Mouse (Mus musculus): ENCODE data around the gene Pi4kb. TPM values are rescaled to one million over a fixed set of nuclear protein-coding genes. Genes with fewer than 3 reads are reported as not detected.
"Not testable (repeated sequence)": the region's sequence is repeated elsewhere in the genome, so short reads cannot be mapped to it uniquely, and the experiment has no call there.

The Pi4kb gene
- total RNA-seq, 2 experiments from 2014 or later, result 61.8 to 62.9 TPM

DNA sequence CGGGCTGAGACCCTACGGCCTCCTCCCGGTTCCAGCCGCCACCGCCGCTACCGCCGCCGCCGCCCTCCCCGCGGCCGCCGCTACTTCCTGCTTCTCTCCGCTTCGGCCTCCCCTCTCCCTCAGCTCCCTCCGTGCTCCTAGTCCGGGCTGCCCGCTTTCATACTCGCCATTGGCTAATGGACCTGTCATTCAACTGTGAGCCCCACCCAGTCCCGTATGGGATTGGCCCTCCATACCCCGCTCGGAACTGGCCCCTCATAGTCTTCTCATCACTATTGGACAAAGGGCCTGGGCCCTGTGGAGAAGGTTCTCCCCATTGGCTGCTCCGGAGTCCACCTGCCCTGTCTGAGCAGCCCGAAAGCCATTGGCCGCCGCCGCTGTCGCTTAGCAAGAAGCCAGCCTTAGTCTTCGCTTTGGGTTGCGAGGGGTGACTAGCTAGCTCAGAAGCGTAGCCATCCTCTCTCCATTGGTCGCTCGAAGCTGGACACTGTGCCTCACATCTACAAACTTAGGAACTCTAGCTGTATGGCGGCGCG lies 40.9 kb downstream of the Pi4kb start, which contains the start of gene Zfp687:
Zfp687 (minus strand) TSS at position 112 of the 536 bp plus-strand sequence.
- DNase-seq, result peak; percentile 98 to 99

DNA sequence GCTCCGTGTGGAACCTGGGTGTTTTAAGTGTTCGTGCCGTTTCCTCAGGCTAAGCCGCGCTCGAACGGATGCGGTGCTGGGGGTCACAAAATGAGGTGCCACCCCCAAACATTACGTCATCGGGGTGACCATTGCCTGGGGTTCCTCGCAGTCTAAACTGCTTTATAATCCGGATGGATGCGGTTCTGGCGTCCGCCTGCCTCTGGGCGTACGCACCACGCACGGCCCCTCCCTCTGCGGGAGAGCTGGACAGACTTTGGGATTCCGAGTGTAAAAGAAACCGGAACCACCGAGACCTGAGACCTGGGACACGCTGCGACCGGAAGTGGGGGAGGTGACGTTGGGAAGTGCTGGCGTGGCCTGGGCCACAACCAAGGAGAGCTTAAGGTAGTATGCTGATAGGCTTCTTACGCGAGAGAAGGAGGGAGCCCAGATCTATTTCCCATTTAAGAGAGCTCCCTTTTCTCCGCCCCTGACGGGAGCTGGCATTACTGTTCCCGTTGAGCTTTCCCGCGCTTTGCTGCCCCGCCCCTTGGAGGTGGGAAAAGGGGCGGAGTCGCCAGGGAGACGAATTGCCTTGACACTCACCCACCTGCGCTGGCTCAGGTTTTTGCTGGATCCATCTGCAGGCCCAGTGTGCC lies 41.5 kb downstream of the Pi4kb start:
- peak; percentile 95 for DNase-seq

DNA sequence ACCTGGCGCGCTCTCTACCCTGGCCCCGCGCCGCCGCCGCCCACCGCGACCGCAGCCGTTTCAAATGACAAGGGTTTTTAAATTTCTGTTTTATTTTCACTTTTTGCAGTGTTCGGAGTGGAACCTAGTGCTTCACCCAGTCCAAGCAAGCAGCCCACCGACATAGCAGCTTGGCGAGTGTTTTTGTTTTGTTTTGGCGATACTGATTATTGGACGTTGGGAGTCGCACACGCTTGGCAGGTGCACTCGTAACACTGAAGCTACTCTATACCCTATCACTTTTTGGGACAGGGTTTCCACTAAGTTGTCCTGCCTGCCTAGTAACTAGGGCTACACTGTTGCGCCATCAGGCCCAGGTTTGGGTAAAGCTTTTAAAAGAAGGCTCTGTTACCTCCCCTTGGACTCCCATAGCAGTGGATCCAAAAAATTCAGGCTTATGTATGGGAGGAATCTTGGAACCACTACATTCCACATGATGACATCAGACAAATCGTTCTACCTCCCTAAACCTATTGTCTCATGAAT lies 42.1 kb downstream of the Pi4kb start:
- no peak for DNase-seq

DNA sequence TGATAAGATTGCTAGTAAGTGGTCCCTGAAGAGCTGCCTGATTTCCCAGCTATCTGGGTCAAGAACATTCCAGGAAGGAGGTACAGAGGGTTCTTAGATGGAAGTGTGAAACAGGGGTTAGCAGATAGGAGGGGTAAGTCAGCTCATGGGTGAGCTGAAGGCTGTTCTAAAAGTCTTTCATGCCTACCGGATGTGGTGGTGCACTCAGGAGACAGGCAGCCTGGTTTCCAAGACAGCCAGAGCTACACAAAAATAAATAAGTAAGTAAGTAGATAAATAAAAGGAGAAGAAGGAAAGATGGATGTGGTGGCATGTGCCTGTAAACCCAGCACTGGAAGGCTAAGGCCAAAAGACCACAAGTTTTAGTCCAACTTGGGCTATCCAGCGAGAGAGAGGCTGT lies 44.2 kb downstream of the Pi4kb start:
- no peak for DNase-seq

DNA sequence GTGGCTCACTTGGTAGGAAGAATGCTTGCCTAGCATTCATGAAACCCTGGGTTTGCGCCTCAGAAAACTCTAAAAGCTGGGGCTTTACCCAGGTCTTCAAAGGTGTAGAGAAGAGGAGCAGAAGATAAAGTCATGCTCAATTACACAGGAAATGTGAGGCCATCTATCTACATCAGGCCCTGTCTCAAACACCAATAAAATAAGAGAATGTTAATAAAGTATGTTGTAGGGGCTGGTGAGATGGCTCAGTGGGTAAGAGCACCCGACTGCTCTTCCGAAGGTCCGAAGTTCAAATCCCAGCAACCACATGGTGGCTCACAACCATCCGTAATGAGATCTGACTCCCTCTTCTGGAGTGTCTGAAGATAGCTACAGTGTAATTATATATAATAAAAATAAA lies 46.4 kb downstream of the Pi4kb start:
- not testable (repeated sequence) for DNase-seq

DNA sequence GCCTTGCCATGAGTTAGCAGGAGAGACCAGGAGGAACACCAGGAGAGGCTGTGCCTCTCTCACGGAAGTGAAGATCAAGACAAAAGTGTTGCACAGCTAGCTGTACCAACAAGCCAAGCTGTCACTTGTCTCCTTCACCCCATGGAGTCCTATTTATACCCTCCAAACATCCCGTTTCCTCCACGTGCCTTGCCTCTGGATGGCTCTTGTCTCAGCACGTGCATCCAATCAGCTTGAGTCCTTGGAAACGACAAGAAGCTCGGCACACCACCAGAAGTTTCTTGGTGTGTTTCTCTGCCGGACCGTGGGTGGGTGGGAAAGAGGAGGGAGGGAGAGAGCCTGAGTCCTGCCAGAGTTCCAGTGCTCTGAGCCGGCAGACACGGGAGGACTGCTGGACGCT lies 50.0 kb downstream of the Pi4kb start:
- DNase-seq, result peak in 1 of 2 experiments; percentile 35

DNA sequence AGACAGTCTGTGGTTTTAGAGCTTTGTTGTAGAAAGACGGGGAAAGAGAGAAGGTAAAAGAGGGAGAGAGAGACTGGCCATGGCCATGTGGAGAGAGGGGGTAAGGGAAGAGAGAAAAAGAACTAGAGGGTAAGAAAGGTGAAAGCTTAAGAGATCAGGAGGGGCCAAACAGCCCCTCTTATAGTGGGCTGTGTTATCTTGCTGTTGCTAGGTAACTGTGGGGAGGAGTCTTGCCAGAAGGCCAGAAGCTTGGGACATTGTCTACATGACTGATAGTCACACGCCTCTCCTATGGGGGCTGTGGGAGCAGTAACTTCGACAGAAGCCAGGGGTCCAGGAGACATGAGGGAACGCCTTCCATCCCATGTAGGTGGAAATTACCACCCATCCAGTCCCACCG lies 50.7 kb downstream of the Pi4kb start:
- no peak for DNase-seq

DNA sequence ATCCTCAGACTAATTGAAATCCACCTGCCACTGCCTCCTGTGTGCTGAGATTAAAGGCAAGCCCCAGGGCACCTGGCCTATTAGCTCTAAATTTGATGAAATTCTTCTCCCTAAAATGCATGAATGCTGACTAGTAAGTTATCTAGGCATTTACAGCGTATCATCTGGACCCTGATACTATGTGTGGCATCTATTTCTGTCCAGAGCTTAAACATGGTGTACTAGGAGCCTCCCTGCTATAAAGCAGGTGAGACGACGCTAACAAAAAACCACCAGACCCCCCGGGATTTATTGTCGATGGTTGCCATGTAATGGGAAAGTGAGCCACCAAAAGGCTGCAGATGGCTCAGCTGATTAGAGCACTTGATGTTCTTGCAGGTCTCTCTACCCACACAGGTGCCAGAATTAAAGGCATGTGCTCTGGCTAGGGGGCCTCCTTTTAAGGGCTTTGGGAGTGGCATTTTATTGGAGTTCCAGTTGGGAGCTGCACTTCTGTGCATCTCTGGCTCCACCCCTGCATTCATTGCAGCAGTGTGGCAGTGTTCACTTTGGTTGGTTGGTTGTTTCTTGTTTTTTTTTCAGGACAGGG lies 52.6 kb downstream of the Pi4kb start:
- DNase-seq, result no peak

DNA sequence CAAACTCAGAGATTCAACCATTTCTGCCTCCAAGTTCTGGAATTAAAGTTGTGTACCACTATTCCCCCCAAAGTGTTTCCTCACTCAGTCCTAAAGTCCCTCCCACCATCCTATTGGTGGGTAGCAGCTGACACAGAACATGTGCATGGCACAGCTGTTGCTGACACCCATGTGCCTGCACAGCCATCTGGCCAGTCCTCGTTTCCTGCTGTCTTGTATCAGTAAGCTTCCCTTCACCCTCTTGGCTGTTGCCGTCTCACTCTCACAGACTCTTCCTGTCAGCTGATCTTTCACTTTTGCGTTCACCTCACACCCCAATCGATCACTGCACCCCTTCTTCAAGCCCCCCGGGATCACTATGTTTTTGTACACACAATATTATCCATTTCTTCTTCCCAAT lies 53.2 kb downstream of the Pi4kb start:
- no peak for DNase-seq

DNA sequence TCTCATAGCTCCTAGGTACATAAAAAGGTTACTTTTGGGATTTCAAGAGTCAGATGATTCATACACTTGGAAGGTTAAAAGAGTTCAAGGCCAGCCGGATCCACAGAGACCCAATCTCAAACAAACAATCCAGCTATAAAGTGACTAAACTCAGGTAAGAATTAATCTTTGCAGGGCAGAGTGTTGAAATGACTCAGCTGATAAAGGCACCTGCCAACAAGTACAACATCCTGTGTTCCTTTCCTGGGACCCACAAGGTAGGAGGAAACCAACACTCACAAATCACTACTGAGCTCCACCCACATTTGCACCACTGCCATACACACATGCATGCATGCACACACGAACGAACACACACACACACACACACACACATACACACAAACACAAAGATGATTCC lies 54.1 kb downstream of the Pi4kb start:
- DNase-seq, result no peak

DNA sequence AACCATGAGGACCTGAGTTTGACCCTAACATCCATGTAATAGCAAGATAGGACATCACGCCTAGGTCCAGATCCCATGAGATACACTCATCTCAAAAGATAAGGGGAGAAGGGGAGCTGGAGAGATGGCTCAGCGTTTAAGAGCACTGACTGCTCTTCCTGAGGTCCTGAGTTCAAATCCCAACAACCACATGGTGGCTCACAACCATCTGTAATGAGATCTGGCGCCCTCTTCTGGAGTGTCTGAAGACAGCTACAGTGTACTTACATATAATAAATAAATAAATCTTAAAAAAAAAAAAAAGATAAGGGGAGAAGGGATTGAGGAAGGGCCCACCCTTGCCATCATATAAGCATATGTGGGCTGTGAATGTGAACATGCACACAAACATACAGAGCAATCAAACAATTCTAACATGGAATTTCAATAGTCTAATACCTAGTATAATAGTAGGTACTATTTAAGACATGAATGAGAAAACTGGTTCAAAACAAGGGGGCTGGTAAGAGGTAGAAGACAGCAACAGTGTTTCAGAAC lies 54.8 kb downstream of the Pi4kb start:
- DNase-seq, result not testable (repeated sequence)

DNA sequence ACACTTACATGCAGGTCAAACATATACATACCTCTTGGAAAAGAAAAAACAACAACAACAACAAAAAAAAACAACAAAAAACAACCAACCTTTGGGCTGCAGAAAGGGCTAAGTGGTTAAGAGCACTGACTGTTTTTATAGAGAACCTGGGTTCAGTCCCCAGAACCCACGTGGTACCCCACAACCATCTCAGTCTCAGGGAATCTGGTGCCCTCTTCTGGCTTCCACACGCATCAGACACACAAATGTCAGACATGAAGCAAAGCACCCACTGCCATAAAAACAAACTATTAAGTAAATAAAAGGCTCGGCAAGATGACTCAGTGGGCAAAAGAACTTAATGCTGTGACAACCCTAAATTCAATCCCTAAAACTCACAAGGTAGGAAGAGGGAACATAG lies 55.4 kb downstream of the Pi4kb start:
- DNase-seq, result no peak

DNA sequence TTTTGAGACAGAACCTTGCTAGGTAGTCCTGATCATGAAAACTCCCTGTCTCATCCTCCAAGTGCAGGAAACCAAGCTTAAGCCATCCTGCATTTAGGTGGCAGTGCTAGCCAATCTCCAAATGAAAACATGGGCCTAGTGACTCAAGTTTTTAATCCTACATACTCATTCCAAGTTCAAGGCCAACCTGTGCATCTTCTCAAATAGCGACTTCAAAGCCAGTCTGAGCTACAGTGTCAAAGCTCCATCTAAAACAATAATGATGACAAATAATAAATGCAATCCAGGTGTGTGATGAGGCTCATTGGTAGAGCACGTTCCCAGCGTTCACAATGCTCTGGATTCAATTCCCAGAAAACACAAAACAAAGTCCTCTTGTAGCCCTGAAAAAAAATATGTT lies 67.1 kb downstream of the Pi4kb start:
- DNase-seq, result no peak

DNA sequence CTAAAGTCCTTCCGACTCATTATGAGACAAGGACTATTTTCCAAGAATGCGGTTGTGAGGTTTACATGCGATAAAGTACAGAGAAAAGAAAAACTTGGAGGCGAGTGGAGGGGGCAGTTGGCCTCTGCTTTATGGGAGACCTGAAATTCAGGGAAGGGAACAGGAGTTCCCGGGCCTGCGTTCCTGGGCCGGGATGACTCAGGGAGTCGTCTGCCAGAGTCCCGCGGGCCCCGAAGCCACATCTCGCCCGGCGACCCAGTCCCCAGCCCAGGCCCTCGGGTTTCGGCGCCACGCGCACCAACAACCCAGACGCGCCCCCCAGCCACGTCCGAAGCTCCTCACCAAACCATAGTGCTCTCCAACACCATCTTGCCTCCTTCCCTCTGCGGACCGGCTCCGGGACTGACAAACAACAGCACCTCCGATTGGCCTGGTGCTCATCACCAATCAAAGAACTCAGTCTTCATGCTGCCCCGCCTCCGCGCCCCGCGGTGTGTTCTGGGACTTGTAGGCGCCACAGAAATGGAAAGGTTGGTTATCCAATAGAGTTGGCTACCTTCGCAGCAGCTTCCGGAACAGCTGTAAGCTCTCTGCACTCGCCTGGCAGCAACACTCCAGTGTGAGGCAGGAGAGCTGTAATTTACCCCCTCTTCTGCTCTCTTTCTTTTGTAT lies 67.8 kb downstream of the Pi4kb start, which contains the start of gene Psmd4:
Psmd4 (minus strand) TSS at position 449 of the 672 bp plus-strand sequence.
- peak; percentile 98 for DNase-seq

DNA sequence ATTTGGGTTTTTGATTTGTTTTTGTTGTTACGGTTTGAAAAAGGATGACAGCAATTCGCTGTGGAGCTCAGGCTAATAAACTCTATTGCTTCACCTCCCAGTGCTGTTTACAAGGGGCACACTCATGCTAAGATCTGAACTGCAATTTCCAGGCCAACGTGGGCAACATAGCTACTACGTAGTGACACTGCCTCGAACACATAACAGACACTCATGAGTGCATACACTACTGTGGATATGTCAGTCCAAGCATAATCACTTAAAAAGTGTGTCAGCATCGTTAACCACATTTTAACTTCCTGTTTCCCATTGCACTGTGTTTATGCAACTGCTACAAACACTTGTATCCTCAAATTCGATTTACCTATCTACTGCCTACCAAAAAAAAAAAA lies 68.3 kb downstream of the Pi4kb start:
- DNase-seq, result no peak

DNA sequence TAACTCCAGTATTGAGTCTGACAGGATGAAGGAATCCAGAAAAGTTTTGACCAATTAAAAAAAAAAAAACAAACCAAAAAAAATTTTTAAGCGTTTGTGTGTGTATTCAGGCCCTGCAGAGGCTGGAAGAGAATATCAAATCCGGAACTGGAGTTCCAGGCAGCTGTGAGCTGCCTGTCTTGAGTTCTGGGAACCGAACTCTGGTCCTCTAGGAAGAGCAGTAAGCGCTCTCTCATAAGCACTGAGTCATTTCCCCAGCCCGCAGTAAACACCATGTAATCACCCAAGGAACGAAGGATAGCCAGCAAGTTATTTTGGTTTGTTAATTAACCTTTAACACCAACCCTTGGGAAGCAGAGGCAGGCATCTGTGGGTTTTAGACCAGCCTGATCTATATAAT lies 68.7 kb downstream of the Pi4kb start:
- no peak for DNase-seq

DNA sequence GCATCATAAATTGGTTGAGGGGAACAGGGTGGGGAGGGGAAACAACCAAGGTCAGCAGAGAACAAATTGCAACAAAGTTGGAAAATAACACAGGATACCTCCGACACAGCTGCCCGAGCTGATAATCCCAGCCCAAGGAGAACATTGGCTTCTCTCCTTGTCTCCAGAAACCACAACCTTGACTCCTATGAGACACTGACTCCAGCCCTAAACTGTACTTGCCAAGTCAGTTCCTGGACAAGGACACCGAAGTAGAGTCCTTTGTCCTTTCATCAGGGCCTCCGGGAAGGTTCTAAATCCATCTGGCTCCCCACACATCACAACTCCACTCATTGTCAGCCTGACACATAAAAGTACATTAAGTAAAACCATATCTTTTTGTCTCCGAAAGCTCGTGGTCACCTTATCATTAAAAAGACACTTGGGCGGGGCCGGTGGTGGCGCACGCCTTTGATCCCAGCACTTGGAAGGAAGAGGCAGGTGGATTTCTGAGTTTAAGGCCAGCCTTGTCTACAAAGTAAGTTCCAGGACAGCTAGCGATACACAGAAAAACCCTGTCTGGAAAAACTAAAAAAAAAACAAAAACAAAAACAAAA lies 72.0 kb downstream of the Pi4kb start:
- DNase-seq, result peak; percentile 54 to 67

DNA sequence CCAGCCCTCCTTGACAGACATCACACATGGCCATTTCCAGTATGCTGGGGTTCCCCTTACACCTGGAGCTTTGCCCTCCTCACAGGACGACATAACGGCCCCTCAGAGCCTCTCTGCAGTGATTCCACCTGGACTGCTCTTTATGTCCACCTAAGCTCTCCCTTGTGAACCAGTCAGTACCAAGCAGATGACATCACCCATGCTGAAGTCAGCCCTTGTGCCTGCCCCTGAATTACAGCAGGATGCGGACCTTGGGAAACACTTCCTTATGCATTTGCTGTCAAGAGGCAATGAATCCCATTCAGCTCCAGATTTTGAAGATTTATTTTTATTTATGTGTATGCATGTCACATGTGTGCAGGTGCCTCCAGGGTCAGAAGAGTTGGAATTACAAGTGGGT lies 73.4 kb downstream of the Pi4kb start:
- DNase-seq, result peak; percentile 57 to 71

DNA sequence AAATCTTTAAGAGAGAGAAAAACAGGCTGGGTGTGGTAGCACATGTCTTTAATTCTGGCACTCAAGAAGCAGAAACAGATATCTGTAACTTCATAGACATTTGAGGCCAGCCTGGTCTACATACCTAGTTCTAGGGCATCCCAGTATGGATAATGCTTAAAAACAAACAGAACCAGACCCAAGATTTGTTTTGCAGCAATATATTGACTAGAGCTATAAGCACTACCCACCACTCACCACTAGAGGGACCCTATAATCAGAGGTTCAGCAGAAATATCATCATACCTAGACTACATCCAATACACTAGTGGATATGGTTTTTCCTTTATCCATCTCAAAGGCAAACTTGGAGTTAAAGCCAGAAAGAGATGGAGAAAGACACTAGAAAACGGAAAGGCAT lies 78.4 kb downstream of the Pi4kb start:
- DNase-seq, result peak in 1 of 2 experiments; percentile 63

DNA sequence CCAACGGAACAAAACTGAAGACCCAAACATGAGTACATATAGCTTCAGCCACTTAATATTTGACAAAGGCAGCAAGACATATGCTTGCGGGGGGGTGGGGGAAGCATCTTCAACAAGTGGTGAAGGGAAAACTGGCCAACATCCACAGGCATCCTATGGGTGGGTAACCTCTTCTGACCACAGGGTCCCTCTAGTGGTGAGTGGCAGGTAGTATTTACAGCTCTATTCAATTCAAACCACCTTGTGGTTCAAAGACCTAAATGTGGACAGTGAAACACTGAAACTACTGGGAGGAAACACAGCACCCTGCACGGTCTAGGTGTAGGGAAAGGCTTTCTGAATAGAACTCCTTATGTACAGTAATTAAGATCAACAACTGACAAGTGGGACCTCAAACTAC lies 79.2 kb downstream of the Pi4kb start:
- peak in 1 of 2 experiments; percentile 51 for DNase-seq

DNA sequence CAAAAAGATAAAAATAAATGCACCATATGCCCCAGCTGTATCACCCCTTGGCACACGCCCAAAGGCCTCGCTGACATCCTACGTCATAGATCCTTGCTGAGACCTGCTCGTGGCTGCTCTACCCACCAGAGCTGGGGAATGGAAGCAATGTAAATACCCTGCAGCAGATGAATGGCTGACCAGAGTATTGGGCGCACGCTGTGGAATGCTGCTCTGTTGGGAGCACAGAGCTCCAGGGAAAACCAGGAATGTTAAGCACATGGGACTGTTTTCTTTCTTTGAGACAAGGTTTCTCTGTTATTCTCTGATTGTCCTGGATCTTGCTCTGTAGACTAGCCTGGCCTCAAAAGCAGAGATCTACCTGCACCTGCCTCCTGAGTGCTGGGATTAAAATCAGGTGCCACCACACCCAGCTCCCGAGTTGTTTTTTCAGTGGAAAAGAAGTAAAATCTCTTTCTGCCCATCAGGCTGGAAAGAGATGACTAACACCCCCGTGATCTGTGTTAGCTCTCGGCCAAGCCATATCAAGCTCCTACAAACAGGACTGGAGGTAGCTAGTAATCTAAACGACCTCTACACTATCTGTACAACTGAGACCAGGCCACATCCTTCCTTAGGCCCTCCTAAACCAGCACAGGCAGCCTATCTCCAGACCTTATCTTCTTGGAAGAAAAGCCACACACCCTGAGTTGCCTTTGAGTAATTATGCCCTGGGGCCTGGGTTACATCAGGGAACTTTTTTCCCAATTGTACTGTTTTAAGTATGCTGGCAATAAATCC lies 80.1 kb downstream of the Pi4kb start:
- DNase-seq, result peak; percentile 47 to 58

Measured in adrenal gland, postnatal 36 days (tissue).